Mouse (Mus musculus) cerebellum, postnatal 25 days (tissue): ENCODE measurements around the gene Gm19935.
A peak's percentile ranks its signal among the peaks of the same experiment; 100 is the strongest.

Source experiments
- DNase-seq, 2 experiments: peaks; one replicate each; pipeline ENCODE4 v3.0.0; 2021; ENCODE audit warnings: mixed read lengths in 2 of 2

The Gm19935 gene

DNA sequence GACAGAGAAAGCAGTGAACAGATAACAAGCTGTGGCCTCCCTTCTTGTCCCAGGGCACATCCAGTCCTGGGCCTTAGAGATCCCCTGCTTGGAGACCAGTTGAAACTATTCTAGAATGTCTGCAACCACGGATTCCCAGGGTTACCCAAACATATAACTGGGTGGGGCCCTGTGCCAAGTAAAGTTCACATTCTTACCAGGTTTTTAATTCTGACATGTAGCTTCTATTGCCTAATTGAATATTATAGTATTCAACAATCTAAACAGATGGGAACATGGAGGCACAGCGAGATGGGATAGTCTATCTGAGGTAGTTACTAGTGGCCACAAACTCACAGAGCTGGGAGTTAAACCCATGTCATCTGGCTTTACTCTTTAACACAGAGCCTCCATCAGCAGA lies at the start of gene Gm19935:
Gm19935 (minus strand) TSS at position 101 of the 400 bp plus-strand sequence.
- DNase-seq: no peak

GRCm38 (mm10) chr8:90862038-90862437 lies 44.8 kb upstream of the Gm19935 start:
- DNase-seq: peak in 1 of 2 experiments; percentile 45

DNA sequence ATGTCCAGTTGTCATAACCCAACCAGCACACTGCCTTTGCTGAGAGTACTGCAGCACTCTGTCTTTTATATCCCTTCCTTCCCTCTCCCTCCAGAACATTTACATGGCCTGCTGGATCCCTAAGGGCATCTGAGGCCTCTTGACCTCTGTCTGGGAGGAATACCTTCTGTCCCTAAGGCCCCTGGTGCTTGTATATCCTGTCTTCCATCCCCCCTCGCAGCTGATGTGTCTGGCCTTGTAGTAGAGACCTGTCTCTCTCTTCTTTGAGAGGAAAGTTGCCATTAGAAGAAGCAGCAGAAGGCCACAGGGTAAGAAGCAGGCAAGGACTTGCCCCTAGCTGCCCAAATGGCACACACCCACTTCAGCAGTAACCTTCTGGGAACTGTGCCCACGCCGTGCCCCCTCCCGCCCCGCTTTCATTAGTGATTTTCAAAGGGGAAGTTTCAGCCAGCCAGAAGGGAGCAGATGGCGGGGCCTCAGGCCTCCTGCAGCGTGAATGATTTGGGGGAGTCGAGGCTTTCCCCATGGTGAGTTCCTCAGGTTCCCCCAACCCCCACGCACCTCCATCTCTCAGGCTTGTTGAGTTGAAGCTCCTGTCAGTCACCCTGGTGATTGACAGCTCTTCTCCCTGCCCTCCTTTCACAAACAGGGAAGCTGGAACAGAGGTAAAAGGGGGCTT lies 44.2 kb upstream of the Gm19935 start:
- peak; percentile 68 to 82 for DNase-seq

DNA sequence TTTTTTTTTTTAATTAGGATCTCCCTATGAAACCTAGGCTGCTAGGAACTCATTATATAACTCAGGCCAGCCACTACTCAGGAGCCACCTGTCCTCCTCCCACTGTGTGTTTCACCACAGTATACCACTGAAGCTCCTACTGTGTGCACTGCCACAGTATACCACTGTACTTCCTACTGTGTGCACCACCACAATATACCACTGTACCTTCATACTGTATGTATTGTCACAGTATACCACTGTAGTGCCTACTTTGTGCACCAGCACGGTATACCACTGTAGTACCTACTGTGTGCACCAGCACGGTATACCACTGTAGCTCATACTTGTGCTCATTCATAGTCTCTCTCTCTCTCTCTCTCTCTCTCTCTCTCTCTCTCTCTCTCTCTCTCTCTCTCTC lies 40.9 kb upstream of the Gm19935 start:
- no peak for DNase-seq

GRCm38 (mm10) chr8:90856952-90857351 lies 39.8 kb upstream of the Gm19935 start:
- no peak for DNase-seq

DNA sequence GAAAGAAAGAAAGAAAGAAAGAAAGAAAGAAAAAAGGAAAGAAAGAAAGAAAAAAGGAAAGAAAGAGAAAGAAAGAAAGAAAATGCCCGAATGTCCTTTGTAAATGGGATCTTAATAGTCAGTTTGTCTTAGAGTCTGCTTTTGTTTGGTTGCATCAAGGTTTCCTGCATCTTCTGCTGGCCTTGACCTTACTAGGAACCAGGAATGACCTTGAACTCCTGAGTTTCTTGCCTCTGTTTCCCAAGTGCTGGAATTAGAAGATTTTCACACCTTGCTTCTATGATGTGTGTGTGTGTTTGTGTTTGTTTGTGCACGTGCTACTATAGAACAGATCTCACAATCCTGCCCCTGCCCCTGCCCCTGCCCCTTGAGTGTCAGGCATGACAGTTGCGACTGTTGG lies 39.0 kb upstream of the Gm19935 start:
- no peak for DNase-seq

DNA sequence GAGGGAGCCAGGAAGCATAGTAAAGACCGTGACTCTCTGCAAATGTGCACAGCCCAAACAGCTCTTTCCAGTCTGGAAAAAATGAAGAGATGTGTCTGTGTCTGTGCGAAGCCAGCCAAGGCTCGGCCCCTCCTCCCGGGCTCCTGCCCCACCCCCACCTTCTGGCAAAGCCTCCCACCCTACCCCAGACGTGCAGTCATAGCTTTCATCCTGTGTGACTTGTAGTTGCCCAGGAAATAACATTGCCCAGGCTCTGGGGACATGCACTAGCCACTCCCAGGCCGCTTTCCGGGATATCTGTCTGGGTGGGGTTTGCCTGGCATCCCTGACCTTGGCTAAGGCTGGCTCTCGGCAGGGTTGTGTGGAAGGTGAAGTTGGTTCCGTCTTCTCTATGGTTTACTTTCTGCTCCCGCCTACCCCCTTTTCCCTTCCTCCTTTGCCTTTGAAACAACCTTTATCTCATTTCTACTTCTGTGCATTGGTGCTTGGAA lies 37.5 kb upstream of the Gm19935 start:
- DNase-seq: no peak

GRCm38 (mm10) chr8:90853971-90854670 lies 36.9 kb upstream of the Gm19935 start:
- no peak for DNase-seq

DNA sequence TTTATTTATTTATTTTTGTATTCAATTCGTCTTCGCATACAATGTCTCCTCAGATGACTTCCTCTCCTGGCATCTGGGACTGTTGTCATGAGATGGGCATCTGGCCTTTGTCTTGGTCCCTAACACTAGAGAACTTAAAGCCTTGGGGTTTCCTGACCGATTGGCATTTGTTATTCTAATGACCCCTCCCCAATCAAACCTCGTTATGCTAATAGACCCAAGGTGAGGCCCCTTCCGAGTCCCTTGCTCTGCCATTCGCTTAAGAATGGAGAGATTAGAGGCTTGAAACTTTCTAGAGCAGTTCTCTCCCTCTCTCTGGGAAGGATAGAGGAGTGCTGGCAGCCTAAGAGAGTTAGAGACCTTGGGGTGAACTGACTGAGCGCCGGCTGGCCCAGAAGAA lies 34.4 kb upstream of the Gm19935 start:
- DNase-seq: no peak

- peak in 1 of 2 experiments; percentile 22 for DNase-seq
These were observed 32.4 kb upstream of the Gm19935 start for GRCm38 (mm10) chr8:90849462-90850050.

DNA sequence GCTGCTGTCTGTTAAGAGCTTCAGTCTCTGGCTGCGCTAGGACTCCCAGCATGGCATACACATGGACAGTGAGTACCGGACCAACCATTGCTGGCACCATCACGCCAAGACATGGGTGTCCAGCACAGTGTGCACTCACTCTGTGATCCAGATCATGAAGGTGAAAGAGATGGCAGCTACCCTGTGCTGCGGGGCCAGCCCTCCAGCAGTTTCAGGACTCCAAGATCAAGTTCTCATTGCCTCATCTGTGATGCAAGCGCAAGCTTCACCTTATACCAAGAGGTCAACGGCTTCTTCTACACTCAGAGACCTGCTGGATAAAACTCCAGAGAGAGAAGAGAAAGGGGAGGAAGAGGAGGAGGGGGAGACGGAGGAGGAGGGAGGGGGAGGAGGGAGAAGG lies 30.8 kb upstream of the Gm19935 start:
- DNase-seq: no peak

- DNase-seq: peak; percentile 51 to 58
These were observed 27.2 kb upstream of the Gm19935 start for GRCm38 (mm10) chr8:90844179-90844967.

DNA sequence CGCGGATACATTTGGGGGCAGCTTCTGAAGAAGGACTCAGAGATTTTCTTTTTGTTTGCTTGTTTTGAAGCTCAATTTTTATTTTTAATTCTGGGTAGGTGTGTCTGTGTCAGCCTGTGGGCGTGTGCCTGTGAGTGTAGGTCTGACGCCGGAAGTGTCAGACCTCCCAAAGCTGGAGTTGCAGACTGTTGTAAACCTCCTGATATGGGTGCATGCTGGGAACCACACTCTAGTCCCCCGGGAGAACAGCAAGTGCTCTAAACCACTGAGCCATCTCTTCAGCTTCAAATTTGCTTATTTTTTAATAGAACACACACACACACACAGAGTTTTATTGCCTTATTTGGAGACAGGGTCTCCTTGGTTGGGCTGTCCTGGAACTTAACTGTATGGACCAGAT lies 25.9 kb upstream of the Gm19935 start:
- no peak for DNase-seq

DNA sequence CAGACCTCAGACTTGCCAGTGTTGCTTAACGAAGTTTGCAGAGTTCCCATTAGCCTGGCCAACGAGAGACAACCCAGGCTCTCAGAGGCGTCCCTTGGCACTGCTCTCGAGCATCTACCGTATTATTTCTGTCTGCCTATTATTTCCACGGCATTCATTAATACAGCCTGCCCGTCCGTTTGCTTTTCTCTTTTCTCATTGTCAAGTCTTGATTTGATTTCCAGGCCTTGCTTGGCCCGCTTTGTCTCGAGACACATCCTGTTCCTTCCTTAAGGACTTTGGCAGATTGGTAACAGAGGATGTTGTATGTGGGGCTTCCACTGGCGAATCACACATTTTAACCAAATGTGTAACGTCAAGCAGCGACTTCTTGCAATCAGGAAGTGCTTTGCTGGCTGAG lies 24.1 kb upstream of the Gm19935 start:
- no peak for DNase-seq

DNA sequence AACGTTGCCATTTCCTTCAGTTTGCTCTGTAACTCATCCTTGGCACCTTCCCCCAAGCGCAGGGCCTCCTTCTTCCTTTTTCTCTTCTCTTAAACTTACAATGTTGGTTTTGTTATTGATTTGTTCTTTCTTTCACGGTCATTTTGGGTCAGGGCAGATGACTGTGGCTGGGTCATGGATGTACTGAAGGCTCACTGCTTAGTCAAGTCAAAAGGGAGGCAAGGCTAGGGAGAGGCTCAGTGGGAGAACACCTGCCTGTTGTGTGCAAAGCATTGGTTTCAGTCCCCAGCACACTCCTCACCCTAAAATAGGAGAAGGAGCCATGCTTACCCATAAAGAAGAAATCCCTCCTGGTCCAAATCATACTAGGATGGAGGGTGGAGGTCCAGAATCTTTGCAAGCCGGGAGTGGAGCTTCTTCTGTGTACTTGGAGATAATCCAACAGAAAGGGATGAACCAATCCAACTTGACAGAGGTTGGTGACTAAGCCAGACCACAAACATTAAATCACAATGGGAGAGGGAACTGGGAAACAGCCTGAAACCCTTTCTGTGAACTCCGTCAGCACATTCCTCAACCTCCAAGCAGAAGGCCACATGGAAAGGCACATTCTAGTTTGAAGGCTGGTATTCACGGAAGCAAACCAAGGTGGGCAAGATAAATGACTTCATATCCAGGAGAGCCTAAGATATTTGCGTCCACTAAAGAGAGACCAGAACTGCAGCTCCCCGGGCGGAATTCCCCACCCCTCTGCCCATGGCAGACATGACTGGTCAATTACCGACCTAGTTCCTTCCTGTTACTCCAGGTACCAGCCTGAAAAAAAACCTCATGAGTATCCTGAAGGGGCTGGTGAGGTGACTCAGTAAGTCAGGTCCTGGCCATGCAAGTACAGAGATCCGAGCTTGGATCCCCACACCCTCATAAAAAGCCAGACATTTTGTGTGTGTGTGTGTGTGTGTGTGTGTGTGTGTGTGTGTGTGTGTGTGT lies 22.8 kb upstream of the Gm19935 start:
- no peak for DNase-seq

DNA sequence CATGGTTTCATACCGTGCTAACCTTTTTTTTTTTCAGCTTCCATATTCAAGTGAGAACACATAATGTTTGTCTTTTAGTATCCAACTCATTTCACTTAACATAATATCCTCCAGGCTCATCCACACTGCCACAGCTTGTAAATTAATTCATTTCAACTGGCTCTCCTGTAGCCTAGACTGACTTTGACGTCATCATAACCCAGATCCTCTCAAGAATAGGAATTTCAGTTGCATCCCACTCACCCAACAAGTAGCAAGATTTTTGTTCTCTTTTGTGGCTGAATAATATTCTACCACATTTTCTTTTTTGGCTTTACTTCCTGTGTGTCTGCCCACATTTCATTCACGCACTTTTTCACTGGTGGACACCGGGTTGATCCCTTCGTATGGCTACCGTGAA lies 20.2 kb upstream of the Gm19935 start:
- DNase-seq: no peak

- no peak for DNase-seq
These were observed 17.1 kb upstream of the Gm19935 start for GRCm38 (mm10) chr8:90834321-90834672.

GRCm38 (mm10) chr8:90833628-90834320 lies 16.6 kb upstream of the Gm19935 start:
- DNase-seq: no peak

- peak; percentile 34 to 47 for DNase-seq
These were observed 15.5 kb upstream of the Gm19935 start for GRCm38 (mm10) chr8:90832576-90833289.

DNA sequence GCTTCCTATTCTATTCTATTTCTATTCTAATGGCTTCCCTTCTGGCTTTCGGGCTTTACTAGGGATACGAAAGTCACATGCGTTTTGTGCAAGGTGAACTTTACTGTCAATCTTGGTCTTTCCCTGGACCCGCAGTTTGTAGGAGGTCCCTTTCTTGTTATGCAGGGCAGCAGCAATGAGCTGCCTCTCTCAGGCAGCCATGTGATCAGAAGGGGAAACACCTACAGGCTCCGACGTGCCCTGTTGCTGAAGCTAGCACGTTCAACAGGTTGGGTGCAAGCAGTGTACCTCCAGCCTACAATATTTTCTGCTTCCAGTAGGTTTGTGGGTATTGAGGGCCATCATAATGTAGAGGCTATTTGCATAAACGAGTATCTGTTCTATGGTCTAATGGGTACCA lies 13.8 kb upstream of the Gm19935 start:
- DNase-seq: no peak

DNA sequence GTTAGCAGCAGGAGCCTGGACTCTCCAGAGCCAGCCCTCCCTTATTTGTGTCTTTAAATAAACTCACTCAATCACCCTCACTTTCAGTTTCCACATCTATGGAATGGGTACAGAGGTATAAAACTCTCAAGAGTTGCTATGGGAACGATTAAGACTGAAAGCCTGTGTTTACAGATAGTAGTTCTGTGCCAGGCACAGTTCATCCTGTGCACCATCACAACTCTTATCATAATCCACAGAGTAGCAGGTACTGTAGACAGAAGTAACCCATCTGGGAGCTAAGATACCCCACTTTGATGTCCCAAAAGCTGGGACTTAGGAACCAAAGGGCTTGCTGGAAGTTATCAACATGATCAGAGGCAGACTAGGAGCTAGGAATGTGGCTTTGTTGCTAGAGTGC lies 12.6 kb upstream of the Gm19935 start:
- no peak for DNase-seq
